Mouse (Mus musculus) testis, adult 2 months (tissue): ENCODE data around the gene Zfp334.

Experiments used
- CTCF ChIP-seq: fragments of 200-500 bp; IDR thresholded peaks from 2 replicates; pipeline ENCODE4 v1.5.1; 2012; ENCODE audit warnings: low read depth, mild to moderate bottlenecking, inconsistent platforms, low read length, moderate library complexity; ENCODE audit not compliant: control insufficient read depth, insufficient read depth, insufficient replicate concordance
- POLR2A ChIP-seq: fragments of 200-500 bp; IDR thresholded peaks from 2 replicates; pipeline ENCODE4 v1.6.1; 2012; ENCODE audit warnings: low read depth, mild to moderate bottlenecking, inconsistent platforms, low read length, moderate library complexity; ENCODE audit not compliant: control insufficient read depth

DNA sequence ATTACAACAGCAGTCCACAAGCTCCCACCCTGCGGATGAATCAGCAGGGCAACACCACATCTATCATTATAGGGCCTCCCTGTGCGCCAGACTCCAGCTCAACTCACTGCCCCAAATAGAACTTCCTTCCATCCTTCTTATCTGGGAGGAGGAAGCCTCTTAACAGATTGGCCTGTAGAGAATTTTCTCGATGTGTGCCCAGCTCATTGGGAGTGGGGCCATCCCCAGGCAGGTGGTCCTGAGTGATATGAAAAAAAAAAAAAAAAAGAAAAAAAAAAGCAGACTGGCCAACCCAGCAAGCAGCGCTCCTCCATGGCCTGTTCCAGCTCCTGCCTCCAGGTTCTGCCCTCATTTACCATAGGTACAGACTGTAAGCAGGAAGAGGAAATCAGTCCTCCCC lies 12.1 kb downstream of the Zfp334 start:
- TF ChIP-seq CTCF, result no peak
- no peak for TF ChIP-seq POLR2A
